Mouse (Mus musculus) cerebellum, adult 8-10 months (tissue): ENCODE data around the gene Slc25a22.
"Not testable (repeated sequence)": the region's sequence is repeated elsewhere in the genome, so short reads cannot be mapped to it uniquely, and the experiment has no call there.

ENCODE experiments used
- DNase-seq: peaks from one replicate; pipeline ENCODE4 v3.0.0; 2022

Gene Slc25a22

DNA sequence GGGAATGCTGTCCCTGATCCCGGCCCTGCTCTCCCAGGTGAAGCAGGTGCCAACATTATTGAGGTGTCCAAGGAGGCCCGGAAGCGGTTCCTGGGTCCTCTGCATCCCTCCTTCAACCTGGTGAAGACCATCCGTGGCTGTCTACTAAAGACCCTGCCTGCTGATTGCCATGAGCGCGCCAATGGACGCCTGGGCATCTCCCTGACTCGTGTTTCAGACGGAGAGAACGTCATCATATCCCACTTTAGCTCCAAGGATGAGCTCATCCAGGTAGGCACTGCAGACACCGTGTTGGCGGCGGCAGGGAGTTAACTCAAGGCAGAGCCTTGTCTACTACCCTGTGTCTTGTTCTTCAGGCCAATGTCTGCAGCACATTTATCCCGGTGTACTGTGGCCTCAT is 19.5 kb upstream of the Slc25a22 start:
- DNase-seq, result peak; percentile 41

DNA sequence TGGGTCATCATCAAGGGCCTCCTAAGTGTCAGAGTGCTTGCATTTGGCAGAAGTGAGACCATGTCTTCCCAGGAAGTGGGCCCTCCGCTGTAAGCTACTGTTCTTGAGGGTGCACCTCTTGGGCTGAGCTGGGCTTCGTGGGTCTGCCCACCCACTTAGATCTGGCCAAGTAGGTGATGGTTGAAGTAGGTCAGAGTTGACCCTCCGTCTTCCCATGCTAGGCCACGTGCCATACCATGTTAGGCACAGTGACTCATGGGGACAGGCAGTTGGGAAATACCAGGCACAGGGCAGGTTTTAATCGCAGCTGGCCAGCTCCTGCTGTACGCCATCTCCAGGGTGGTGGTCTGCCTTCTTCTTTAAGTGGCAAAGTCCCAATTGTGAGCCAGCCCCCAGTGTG is 19.0 kb upstream of the Slc25a22 start:
- DNase-seq, result peak; percentile 37

DNA sequence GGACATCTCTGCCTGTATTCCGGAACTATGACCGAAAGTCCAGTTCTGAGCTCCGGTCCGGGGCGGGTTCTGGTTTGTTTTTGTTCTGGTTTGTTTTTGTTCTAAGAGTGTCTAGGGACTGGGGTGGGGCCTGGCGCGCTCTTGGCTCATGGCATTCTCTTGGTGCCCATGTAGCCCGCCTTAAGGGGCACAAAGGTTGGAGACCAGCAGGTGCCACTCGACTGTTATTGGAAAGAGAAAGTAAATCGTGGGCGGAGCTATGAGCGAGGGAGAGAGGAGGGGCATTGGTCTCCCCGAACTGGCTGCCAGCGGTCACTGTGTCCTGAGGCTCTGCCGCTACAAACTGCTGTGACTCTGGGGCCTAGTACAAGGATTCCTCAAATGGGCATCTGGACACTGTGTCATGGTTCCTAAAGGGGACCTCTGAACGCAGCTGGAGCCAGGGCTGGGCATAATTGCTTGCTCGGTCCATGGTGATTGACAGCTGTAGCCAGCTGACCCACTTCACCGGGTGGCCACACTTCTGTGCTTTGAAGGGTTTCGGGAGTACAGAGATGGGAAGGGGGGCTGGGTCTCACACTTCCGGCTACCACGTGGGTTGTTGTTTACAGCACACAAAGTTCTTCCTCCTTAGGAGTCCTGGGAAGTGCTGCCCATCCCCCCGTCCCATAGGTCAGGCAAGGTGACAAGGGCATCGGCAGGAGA is 18.1 kb upstream of the Slc25a22 start:
- DNase-seq, result peak; percentile 70

DNA sequence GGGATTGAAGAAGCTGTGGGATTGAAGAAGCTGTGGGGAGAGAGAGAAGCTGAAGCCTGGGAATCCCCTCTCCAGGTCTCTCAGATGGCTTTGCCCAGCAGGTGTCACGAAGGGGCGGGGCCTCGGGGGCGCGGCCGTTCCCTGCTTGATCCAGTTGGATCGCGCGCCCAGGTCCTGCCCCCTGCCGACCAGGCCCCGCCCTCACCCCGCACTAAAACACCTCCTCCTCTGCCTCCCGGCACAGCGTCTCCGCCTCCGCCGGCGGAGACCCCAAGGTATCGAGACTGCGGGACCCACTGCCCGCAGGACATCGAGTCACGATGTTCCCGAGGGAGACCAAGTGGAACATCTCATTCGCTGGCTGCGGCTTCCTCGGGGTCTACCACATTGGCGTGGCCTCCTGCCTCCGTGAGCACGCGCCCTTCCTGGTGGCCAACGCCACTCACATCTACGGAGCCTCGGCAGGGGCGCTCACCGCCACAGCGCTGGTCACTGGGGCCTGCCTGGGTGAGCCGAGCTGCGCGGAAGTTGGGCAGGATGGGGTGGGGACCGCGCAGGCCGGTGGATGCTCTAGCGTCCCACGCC is 17.4 kb upstream of the Slc25a22 start, which contains the start of gene Pnpla2:
TSS of gene Pnpla2 (plus strand) at position 232 of the 585 bp plus-strand sequence.
- peak; percentile 88 for DNase-seq

DNA sequence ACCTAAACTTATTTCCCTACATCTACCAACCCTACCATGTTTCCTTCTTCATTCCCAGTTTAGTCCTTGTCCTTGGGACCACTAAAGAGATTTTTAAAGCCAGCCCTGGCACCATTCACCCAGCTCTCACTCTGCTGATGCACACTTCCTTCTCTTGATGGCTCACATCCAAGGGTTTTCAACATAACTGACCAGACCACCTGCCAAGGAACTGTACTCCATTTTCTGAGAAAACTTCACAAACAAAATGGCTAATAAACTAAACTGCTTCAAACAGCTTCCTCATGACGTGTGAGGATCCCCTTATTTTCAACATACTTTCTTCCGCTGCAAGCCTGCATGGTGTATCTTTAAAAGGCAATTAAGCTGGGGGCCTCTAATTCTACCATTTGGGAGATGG is 15.9 kb upstream of the Slc25a22 start:
- DNase-seq, result no peak

DNA sequence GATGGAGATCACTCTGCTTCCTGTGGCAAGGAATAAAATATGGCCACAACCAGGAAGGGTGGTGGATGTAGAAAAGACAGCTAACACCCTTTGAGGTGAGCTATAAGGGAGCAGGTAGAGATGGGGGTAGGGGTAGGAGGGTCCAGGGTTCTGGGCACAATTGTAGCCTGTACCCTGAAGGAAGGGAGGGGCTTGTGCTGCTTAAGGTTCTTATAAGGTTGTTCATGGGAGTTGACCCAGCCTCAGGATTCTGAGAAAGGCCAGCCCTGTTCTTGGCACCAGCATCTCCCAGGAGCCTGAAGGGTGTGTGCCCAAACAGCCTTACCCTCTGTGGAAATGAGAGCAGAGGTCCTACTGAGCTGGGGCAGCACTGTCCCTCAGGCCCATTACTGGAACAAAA is 14.2 kb upstream of the Slc25a22 start:
- no peak for DNase-seq

DNA sequence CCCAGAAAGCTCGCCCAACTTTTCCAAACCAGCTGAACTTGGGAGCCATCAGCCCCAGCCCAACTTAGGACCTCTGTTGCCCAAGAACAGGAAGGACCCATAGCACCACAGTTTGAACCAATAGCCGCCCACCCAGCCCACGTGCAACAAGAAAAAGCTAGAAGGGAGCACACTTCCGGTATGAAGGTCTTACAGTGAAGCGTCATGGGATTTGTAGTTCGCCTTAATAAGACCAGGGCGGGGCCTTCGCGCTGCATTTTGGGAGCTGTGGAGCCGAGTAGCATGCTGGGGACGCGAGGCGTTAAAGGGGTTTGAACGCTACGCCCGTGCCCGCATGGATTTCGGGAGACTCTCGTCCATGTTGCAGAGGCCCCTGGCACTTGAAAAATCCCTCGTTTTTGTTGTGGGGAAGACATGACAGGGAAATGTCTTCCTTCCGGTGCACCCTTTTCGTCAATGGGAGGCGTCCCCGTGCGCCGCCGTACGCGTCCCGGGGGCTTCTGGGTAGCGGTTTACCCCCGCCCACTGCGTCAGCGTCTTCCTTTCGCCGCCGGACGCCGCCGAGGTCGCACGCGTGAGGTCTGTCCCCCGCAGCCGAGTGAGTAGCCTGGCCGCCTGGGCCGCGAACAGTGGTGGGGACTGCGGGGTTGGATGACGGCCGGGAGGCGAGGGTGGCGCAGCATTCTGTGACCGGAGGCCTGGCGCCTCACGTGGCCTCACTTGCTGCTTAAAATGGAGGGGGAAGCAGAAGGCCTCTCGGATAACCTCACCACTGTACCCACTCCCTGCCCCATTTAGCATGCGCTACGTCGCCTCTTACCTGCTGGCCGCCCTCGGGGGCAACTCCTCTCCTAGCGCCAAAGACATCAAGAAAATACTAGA is 9.7 kb upstream of the Slc25a22 start, which contains the start of gene Rplp2:
TSS of gene Rplp2 (plus strand) at position 261 of the 882 bp plus-strand sequence.
- DNase-seq, result peak; percentile 94

DNA sequence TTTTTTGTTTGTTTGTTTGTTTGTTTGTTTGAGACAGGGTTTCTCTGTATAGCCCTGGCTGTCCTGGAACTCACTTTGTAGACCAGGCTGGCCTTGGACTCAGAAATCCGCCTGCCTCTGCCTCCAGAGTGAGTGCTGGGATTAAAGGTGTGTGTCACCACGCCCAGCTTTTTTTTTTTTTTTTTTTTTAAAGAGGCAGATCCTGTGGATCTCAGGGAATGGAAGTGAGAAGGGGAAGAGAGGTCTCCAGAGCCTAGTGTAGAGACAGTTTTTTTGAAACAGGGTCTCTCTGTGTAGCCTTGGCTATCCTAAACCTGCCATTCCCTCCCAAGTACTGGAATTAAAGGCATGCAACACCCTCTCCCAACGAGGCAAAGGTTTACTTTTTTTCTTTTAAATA is 8.7 kb upstream of the Slc25a22 start:
- not testable (repeated sequence) for DNase-seq

DNA sequence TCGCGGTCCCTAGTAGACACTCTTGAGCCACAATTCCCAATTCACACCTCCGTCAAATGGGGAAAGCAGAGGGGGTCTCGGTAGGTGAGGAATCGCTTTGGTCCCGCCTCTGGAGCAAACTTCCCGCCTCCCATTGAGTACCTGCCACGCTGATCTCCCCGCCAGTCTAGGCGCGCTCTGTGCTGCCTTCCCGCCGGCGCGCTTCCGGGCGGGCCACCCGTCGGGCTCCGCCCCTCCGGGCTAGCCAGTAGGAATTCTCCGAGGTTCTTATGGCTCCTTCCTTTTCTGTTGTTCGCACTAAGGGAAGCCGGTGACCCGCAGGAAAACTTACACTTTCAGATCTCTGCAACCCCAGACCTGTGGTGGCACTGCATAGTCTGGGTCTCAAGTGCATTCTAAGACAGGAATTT is 6.1 kb upstream of the Slc25a22 start, which contains the start of gene Pidd1:
TSS of gene Pidd1 (minus strand) at position 198 of the 410 bp plus-strand sequence.
- no peak for DNase-seq

DNA sequence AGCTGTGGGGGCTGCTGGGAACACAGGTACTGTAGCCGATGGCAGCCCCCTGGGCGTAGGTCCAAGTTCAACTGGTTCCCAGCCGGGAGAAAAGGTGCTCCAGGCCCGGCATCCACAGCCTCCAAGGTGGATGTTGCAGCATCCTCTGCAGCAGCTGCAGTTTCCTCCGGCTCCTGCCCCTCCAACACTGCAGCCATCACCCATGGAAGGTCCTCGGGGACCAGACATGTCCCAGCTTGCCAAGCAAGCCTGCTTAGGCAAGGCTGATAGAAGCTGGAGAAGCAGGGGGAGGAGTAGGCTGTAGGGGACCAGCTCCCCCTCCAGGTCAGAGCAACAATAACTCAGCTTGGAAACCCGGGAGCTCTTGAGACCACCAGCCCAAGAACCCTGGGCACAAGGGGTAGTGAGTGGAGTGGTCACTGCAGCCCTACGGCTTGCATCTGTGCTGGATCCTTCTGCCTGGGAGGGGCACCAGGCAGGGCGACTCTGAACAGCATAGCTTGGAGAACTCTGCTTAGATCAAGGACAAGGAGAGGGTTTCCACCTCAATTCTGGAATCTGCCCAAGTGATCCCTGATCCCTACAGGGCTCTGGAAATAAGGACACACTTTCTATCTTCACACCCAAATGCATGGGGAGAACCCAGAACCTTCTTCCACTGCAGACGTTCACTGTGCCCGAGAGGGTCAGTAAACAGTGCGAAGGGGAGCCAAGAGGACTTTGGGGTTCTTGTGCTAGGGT is 5.6 kb upstream of the Slc25a22 start:
- DNase-seq, result peak; percentile 38

DNA sequence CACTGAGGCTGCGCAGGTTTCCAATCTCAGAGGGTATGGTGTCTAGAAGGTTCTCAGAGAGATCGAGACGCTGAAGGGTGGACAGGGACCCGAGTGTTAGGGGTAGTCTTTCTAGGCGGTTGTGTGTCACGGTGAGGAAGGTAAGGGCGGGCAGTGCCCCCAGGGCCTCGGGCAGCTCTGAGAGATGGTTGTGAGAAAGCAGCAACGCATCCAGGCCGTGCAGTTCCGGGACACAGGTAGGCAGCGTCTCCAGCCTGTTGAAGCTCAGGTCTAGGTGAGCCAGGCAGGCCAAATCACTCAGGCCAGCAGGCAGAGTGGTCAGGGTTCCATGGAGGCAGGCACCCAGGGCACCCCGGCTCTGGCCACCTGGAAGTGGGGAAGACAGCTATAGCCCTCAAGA is 4.5 kb upstream of the Slc25a22 start:
- no peak for DNase-seq

DNA sequence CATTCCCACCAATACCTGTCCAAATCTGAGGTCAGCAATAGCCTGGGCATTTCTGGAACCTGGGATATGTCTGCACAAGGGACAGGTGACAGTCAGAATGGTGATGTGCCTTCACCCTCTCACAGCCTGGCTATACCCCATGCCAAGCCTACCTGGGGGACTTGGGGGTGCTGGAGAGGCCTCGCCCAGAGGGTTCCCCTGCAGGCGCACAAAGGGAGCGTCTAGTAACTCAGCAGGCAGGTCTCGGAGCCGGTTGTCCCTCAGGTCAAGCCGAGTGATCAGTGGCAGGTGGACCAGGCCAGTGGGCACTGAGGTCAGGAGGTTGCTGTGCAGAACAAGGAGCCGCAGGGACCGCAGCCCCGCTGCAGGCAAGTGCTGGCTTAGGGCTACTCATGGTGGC is 3.8 kb upstream of the Slc25a22 start:
- DNase-seq, result peak; percentile 33

DNA sequence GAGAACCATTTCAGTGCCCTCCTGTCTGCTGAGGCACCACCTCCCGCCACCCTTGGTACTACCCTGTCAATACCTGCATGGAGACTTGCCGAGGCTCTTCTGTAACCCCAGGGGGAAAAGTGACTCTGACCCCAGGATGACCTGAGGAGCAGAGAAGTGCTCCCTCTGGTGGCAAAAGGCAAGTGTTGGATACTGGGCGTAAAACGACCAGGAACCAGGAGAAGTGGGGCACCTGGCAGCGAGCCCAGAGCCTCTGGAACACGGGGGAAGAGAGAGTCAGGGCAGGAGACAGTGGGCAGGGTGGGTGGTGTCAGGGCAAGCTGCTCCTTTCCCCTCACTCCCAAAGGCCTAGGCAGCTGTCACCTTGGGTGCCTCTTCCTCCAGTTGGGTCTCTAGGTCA is 2.9 kb upstream of the Slc25a22 start:
- peak; percentile 75 for DNase-seq

DNA sequence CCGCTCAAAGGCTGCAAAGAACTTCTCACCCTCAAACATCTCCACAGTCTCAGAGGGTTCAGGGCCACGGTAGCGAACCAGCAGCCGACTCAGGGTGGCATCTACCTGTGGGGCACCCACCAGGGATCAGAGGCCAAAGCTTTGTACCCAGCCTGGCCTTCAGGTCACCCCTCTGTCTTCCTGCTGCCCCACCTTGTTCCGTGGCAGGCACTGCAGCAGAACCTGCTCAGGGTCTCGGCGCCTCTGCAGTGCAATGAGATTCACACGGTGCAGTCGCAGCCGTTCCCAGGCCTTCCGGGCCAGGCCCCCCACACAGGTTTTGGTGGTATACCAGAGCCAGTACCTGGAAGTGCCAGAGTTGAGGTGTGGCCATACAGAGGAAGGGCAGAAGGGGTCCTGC is 2.1 kb upstream of the Slc25a22 start:
- peak; percentile 45 for DNase-seq

DNA sequence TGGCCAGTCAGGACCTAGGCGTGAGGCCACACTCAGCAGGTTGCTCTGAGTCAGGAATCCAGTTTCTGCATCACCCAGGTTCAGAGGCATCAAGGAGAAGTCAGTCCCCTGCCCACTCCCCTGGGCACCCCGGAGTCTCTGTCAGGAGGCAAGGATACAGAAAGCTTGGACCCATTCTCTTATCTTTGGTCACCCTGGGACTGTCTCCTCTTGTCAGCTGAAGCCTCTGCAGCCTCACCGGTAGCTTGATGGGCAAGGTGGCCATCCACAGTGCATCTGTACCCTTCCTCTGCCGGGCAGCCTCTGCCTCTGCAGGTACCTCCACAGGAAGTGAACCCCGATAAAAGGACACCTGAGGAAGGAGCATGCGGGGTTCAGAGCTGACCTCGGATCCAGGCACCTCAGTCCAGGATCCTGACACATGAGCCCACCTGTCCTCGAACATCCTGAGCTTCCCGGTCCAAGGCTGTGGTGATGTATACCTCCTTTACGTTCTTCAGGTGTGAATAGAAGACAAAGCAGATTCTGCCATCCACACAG is 1.5 kb upstream of the Slc25a22 start:
- peak; percentile 38 for DNase-seq

DNA sequence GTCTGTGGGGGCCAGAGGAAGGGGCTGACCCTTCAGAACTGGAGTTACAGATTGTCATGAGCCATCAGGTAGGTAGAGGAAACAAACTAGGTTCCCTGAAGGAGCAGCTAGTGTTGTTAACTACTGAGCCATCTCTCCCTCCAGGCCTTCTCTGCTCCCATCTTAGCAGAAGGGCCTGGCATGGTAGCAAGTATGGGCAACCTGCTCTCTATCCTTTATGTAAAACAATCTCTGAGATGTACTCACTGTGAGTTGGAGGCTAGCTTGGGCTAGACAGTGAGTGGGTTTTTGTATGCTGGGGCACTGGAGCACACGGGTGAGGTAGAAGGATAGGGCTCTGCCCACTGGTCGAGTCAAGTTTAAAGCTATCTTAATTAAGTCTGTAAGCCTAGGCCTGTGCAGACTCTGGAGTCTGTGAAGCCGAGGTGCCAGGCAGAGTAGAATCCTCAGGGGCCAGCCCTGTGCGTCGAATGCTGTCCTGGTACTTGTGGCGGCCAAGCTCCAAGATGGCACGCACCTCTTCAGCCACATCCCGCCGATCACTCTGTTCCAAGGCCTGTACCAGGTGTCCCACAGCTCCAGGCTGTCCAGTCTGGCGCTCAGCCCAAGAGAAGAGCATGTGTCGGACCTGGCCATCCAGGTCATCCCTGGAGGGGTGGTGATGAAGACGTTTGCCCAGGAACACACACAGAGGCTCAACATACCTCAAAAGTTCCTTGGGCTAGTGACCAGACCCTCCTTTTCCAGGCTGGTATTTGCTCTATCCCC is 693 bp upstream of the Slc25a22 start:
- peak; percentile 84 for DNase-seq

DNA sequence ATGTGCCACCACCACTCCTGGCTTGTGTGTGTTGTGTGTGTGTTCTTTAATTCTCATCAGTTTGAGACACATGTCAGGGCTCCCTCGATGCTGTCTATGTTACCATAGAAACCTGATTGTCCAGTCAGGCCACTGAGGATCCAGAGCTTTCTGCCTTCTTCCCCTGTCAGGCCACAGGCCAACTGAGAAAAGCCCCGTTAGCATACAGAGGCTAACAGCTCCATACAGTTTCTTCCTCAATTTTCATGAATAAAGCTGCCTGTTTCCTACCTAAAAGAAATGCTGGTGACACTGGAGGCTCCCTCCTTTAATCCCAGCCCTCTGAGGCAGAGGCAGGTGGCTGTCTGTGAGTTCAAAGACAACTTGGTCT is 1.2 kb downstream of the Slc25a22 start:
- DNase-seq, result peak; percentile 36

DNA sequence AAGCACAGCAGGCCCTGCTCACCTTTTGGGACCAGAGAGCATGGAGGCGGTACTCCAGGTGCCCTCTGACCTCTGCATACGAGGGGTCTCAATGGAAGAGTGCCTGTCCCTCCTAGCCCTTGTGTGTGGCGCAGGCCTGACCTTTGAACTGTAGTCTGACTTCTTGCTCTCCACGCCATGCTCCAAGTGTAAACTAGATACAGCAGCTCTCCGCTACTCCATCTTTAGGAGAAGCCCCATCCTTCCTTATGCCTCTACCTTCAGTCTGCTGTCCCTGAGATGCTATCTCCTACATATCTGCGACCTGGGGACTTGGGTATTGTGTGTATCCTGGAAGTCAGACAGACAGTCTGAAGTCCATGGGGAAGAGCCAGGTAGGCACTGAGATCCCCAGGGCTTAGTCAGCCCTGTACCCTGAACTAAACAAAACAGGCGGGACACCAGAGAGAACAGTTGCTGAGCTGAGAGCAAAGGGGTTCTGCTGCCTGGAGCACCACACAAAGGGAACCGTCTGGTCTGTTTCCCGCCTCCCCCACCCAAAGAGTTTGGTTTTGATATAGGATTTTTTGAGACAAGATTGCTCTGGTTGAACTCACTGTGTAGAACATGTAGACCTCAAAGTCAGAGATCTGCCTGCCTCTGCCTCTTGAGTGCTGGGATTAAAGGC is 1.7 kb downstream of the Slc25a22 start:
- DNase-seq, result peak; percentile 30

DNA sequence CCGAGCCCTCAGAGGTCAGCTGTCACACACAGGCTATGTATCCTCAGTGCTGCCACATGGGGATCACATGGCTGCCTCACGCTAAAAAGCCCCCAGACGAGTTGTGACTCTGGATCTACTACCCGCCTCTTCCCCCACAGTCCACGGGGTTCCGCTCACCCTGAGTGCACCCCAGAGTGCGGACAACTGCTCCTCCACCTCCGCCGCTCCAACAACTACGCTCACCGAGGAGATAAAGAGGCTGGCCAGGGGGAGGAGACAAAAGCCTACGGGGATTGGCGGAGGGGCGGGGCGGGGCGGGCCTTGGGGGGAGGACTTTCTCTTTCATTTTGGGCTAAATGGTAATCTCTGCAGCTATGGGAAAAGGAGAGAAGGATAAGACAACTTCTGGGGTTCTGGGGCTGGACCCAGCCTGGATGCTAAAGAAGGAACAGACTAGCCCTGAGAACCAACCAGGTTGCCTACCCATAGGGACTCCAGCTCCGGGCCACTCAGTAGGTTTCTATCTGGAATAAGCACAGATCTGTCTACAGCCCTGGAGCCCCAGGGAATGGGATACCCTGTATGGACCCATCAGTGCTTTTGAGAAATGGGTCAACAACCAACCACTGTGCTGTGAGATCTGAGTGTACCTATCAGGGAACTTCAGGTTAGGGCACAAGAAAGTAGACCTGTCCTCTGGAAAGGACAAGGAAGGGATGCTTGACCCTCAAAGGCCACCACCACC is 2.4 kb downstream of the Slc25a22 start:
- DNase-seq, result peak; percentile 74

DNA sequence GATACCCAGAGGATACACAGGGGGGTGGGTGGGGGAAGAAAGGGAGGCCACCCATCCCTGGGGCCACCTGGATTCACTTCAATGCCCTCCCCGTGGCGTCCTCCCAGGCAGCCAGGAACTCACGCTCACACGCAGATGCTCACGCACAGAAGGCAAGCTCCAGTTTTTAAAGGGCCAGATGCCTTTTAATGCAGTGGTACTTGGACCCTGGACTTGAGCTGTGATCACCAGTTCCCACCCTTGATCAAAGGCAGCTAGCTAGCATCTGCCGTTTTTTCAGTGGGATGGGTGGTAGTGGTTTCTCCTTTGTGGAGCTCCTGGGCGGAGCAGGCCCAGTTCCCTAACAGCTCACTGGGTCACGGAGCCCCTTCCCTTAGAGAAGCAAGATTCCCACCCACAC is 3.2 kb downstream of the Slc25a22 start:
- DNase-seq, result peak; percentile 78
